Mouse (Mus musculus) lung, postnatal 0 days (tissue): ENCODE measurements around the gene Trmt10a.

Experiments
- CTCF ChIP-seq: IDR thresholded peaks from 2 replicates; pipeline ENCODE4 v1.5.1; 2016; ENCODE audit warnings: antibody characterized with exemption, mild to moderate bottlenecking
- EP300 ChIP-seq: IDR thresholded peaks from 2 replicates; pipeline ENCODE4 v1.6.1; 2016; ENCODE audit warnings: antibody characterized with exemption, mild to moderate bottlenecking, control low read depth

- TF ChIP-seq CTCF, result no peak
- TF ChIP-seq EP300, result no peak
Observed at GRCm38 (mm10) chr3:138118392-138118791, 24.9 kb upstream of the Trmt10a start.
